Mouse (Mus musculus): ENCODE results near the gene Irf7.

DNA sequence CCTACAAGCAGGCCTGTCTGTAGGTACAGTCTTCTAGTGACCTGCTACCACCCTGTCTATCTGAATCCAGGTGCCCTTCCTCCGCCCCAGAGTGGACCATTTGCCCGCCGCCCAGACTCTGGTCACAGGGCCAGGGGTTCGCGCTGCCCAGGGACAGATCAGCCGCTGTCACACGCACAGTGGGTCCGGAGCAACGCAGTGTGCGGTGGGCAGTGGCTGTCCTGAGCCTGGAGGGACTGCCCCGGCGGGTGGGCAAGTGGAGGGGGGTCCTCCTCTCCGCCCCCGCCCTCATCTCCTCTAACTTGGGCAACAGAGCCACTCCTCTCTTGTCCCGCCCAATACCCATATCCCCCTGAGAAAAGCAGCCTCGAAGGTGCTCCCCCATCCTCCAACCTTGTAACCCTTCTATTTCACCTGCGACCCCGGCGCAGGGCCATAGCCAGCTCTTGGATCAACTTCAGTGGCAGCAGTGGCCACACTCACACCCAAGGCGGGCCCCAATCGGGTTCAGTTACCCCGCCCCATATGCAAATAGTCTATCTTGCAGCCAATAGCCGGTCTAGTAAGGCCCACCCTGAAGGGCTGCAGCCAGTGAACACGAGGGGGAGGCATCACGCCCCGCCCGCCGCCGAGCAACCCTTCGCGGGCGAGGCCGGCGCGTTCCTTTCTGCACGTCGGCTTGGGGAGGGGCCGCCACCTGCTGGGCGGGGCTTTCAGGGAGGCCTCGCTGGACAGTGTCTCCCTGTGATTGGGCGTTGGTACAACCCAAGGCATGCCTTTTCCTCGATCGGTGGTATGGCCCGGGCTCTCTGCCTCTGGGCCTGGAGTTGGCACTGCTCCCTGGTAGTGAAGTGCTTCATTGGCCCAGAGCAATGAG lies 44.8 kb downstream of the Irf7 start:
- no peak for TF ChIP-seq CTCF (IDR thresholded peaks at IDR 0.05; ENCODE audit: control insufficient read depth, insufficient read depth, low read length)
- TF ChIP-seq POLR2A (IDR thresholded peaks at IDR 0.05; ENCODE audit: borderline replicate concordance, control insufficient read depth, low read depth, low read length), result no peak; the same call in 1 of the 2 replicates

Measured in bone marrow, adult 2 months (tissue).